Mouse (Mus musculus) embryonic facial prominence, embryonic 13.5 days (tissue): ENCODE results near the gene Sugp1. TPM values are rescaled to one million over a fixed set of nuclear protein-coding genes. Genes with fewer than 3 reads are reported as not detected.
A peak's percentile ranks its signal among the peaks of the same experiment; 100 is the strongest.
"Not testable (repeated sequence)": the region's sequence is repeated elsewhere in the genome, so short reads cannot be mapped to it uniquely, and the experiment has no call there.

ENCODE experiments used
- ATAC-seq: fragments of 200-750 bp; cut with Nextera tagmentation; 2 replicates; pipeline ENCODE4 v1.8.0; 2017; ENCODE audit warnings: low read depth; ENCODE audit not compliant: insufficient number of reproducible peaks, insufficient read depth, low FRiP score, low TSS enrichment
- H3K27ac ChIP-seq: fragments of 300-500 bp; sonication (generic); 2 replicates; pipeline ENCODE4 v1.5.1; 2015; ENCODE audit warnings: moderate library complexity, mild to moderate bottlenecking, inconsistent platforms
- H3K27me3 ChIP-seq: fragments of 300-500 bp; sonication (generic); 2 replicates; pipeline ENCODE4 v1.6.1; 2015; ENCODE audit warnings: mild to moderate bottlenecking, inconsistent platforms
- H3K36me3 ChIP-seq: fragments of 300-500 bp; sonication (generic); 2 replicates; pipeline ENCODE4 v1.6.1; 2015; ENCODE audit warnings: mild to moderate bottlenecking, inconsistent platforms
- H3K4me1 ChIP-seq: fragments of 300-500 bp; sonication (generic); 2 replicates; pipeline ENCODE4 v1.6.1; 2015; ENCODE audit warnings: inconsistent platforms
- H3K4me2 ChIP-seq: fragments of 300-500 bp; sonication (generic); 2 replicates; pipeline ENCODE4 v1.6.1; 2015; ENCODE audit warnings: moderate library complexity, mild to moderate bottlenecking, inconsistent platforms
- H3K4me3 ChIP-seq: fragments of 300-500 bp; sonication (generic); 2 replicates; pipeline ENCODE4 v1.5.1; 2015; ENCODE audit warnings: mild to moderate bottlenecking, inconsistent platforms
- H3K9ac ChIP-seq: fragments of 300-500 bp; sonication (generic); 2 replicates; pipeline ENCODE4 v1.6.1; 2015; ENCODE audit warnings: mild to moderate bottlenecking, inconsistent platforms
- H3K9me3 ChIP-seq: fragments of 300-500 bp; sonication (generic); 2 replicates; pipeline ENCODE4 v1.6.1; 2016; ENCODE audit warnings: inconsistent platforms
- WGBS: fragments of 180-500 bp; shearing (Covaris S2); methylation state at CpG from one replicate; pipeline ENCODE4 v1.1.7; 2015; ENCODE audit warnings: mixed read lengths; 5-methylcytosine and 5-hydroxymethylcytosine counted together
- polyA plus RNA-seq: library from polyadenylated mRNA; unstranded; fragments of >200 nt; fragmentation: Nextera tagmentation; extraction: Ambion mirVana; gene quantifications from 2 replicates; pipeline ENCODE4 v1.2.1, GENCODE M21; 2015

Sugp1 gene
- polyA plus RNA-seq, result 51.1 and 56.5 TPM in 2 replicates

DNA sequence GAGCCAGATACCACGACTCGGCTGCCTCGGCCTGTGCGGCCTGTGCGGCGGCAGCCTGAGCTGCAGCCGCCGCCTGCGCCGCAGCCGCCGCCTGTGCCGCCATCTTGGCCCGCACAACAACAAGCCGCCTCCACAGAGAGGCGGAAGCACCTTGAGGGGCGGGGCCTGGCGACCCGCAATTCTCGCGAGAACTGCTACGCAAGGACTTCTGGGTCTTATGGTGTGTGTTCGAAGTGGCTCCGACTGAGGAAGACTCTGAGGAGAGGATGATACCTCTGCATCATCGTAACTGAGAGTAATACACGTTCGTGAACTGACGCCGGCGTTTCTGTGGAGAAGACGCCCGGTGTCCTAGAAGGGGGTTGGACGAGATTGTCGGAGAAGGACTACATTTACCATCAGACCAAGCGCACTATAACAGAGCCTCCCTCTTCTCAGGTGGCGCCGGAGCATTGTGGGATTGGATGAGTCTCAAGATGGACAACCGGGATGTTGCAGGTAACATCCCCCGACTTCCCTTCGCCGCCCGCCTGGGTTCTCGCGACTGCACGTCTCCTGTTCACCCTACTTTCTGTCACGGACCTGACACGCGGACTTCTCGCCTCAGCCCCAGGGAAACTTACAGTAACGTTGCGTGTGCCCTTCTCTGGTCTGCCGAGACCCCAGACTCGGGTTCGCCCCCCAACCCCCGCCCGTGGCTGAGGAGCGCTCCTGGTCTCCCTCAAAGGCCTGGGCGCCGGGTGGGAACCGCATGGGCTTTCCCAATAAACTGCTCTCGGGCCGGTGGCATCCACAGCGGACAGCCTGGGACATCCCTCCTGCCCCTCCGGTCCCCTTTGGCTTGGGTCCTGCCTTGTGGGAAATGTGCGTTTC lies at the start of gene Sugp1, which contains the start of gene Mau2:
TSS of gene Sugp1 (plus strand) at position 231 of the 873 bp plus-strand sequence.
TSS of gene Mau2 (minus strand) at position 152 of the 873 bp plus-strand sequence.
- H3K36me3 ChIP-seq, result 0 out of 2 replicates have a peak, but pooled peaks cover 3% of the 10 kb centered on the region
- no peaks in the 10 kb centered on the region for H3K9me3 ChIP-seq
- peak within 1 kb of the TSS; percentile 98 for H3K9ac ChIP-seq
- peak within 1 kb of the TSS; percentile 97 for H3K4me2 ChIP-seq
- H3K27me3 ChIP-seq, result no peaks in the 10 kb centered on the region
- H3K4me1 ChIP-seq, result peaks cover 33% of the 10 kb centered on the region
- peak within 1 kb of the TSS; percentile 96 for H3K4me3 ChIP-seq
- under 1% methylated on average over 65 of the region's 65 CpGs for WGBS
- peak within 1 kb of the TSS; percentile 86 for H3K27ac ChIP-seq
- peak; percentile 92 for ATAC-seq

DNA sequence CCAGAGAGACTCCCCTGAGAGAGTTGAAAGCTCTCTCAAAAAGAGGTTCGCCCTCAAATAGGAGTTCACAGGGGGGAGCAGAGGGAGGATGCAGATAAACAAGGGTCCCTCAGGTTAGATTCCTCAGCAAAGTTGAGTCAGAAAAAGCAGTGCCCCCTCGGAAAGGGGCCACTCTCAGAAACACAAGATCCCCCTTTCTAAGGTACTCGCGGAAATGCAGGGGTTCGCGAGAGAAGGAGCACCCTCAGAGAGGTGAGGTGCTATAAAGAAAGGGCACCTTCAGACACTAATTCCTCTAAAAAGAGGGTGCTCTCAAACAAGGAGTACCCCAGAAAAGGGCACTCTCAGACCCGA lies 47.2 kb upstream of the Sugp1 start:
- no peak overlapping the region for H3K27ac ChIP-seq
- peak overlapping the region; percentile 84 for H3K4me2 ChIP-seq
- no peaks in the 10 kb centered on the region for H3K9me3 ChIP-seq
- H3K4me1 ChIP-seq, result peaks cover 10% of the 10 kb centered on the region
- peak overlapping the region; percentile 86 for H3K9ac ChIP-seq
- H3K36me3 ChIP-seq, result 0 out of 2 replicates have a peak, but pooled peaks cover 5% of the 10 kb centered on the region
- ATAC-seq, result no peak
- H3K4me3 ChIP-seq, result peak overlapping the region; percentile 97
- under 1% methylated on average over 7 of the region's 7 CpGs for WGBS
- H3K27me3 ChIP-seq, result no peaks in the 10 kb centered on the region

DNA sequence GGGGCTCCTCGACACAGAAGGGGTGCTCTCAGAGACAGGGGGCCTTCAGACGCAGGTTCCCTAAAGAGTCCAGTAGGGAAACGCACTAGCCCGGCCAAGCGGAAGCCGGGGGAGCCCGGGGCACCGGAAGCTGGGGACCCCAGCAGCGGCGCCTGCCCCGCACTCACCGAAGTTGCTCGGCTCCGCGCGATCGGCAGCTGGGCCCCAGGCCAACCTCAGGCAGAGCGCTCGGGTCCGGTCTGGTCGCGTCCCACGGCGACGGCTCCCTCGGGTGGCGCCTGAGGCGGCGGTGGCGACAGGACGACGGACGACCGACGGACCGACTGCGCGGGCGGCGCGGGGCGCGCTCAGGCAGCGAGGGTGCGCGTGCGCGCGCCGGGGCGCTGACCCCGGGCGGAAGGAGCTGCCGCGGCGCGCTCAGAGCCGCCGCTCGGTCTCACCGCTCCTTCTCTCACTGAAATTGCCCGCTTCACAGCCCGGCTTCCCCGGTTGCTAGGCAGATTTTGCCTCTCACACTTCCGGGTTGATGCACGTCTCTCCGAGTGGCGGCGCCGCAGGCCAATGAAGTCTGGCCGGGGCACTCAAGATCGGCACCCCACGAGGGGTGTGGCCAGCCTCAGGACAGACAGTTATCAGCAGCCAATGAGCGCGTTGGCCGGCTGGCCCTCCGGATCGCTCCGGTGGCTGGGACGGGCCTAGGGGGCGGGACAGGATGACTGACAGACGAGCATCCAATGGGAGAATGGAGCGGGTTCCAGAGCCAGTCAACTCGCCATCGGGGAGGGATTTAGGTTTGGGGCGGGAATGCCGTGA lies 46.6 kb upstream of the Sugp1 start, which contains the start of gene Gatad2a:
TSS of gene Gatad2a (minus strand) at position 609 of the 813 bp plus-strand sequence.
- H3K9me3 ChIP-seq, result no peaks in the 10 kb centered on the region
- H3K4me1 ChIP-seq, result peaks cover 10% of the 10 kb centered on the region
- under 1% methylated on average over 87 of the region's 87 CpGs for WGBS
- peak within 1 kb of the TSS; percentile 90 for H3K27ac ChIP-seq
- H3K4me2 ChIP-seq, result peak within 1 kb of the TSS; percentile 84
- H3K36me3 ChIP-seq, result 0 out of 2 replicates have a peak, but pooled peaks cover 5% of the 10 kb centered on the region
- peak; percentile 100 for ATAC-seq
- peak within 1 kb of the TSS; percentile 86 for H3K9ac ChIP-seq
- H3K4me3 ChIP-seq, result peak within 1 kb of the TSS; percentile 97
- H3K27me3 ChIP-seq, result no peaks in the 10 kb centered on the region

GRCm38 (mm10) chr8:69996589-69997285 lies 45.9 kb upstream of the Sugp1 start:
- H3K9ac ChIP-seq, result peak overlapping the region; percentile 86
- 0 out of 2 replicates have a peak, but pooled peaks cover 5% of the 10 kb centered on the region for H3K36me3 ChIP-seq
- peak overlapping the region; percentile 84 for H3K4me2 ChIP-seq
- peak overlapping the region; percentile 90 for H3K27ac ChIP-seq
- H3K9me3 ChIP-seq, result no peaks in the 10 kb centered on the region
- ATAC-seq, result no peak
- peaks cover 15% of the 10 kb centered on the region for H3K4me1 ChIP-seq
- no peaks in the 10 kb centered on the region for H3K27me3 ChIP-seq
- peak overlapping the region; percentile 97 for H3K4me3 ChIP-seq
- WGBS, result 2% methylated on average over 35 of the region's 35 CpGs

GRCm38 (mm10) chr8:69998706-69999105 lies 43.9 kb upstream of the Sugp1 start:
- Histone ChIP-seq H3K9me3 (no peaks in the 10 kb centered on the region), H3K27me3 (no peaks in the 10 kb centered on the region), H3K9ac (no peak overlapping the region), H3K36me3 (no peaks in the 10 kb centered on the region), H3K4me2 (no peak overlapping the region), H3K27ac (no peak overlapping the region), H3K4me1 (peaks cover 15% of the 10 kb centered on the region), H3K4me3 (no peak overlapping the region)
- ATAC-seq, result no peak
- 90% methylated on average over 3 of the region's 3 CpGs for WGBS

- Histone ChIP-seq H3K27ac (no peak overlapping the region), H3K4me3 (no peak overlapping the region), H3K4me1 (peaks cover 15% of the 10 kb centered on the region), H3K36me3 (no peaks in the 10 kb centered on the region), H3K9me3 (no peaks in the 10 kb centered on the region), H3K4me2 (no peak overlapping the region), H3K9ac (no peak overlapping the region), H3K27me3 (no peaks in the 10 kb centered on the region)
- WGBS, result 89% methylated on average over 4 of the region's 4 CpGs
- ATAC-seq, result no peak
Measured at GRCm38 (mm10) chr8:69999236-69999635, 43.4 kb upstream of the Sugp1 start.

DNA sequence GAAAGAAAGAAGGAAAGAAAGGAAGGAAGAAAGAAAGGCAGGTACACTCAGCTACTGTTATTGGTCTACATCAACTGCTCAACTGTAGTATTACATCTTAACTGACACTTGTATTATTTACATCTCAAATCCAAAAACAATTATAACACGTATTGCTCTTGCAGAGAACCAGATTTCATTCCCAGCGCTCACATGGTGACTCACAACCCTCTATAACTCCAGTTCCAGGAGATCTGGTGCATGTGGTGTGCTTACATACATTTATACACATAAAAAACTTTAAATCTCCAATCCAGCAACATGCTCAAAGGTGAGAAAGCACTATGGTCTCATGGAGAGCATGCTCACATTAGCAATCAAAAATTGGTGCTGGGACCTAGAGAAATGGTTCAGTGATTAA lies 42.4 kb upstream of the Sugp1 start:
- Histone ChIP-seq H3K27me3 (no peaks in the 10 kb centered on the region), H3K9me3 (no peaks in the 10 kb centered on the region), H3K4me1 (peaks cover 11% of the 10 kb centered on the region), H3K4me3 (no peak overlapping the region), H3K9ac (no peak overlapping the region), H3K4me2 (no peak overlapping the region), H3K27ac (no peak overlapping the region), H3K36me3 (no peaks in the 10 kb centered on the region)
- no peak for ATAC-seq
- WGBS, result 79% methylated on average over 2 of the region's 2 CpGs

GRCm38 (mm10) chr8:70001176-70001891 lies 41.3 kb upstream of the Sugp1 start:
- H3K27ac ChIP-seq, result peak overlapping the region; percentile 77
- H3K4me3 ChIP-seq, result peak overlapping the region; percentile 23
- H3K27me3 ChIP-seq, result no peaks in the 10 kb centered on the region
- H3K9me3 ChIP-seq, result no peaks in the 10 kb centered on the region
- H3K9ac ChIP-seq, result peak overlapping the region; percentile 56
- ATAC-seq, result 0 out of 2 replicates have a peak, but pooled peaks have one; percentile 7
- H3K36me3 ChIP-seq, result no peaks in the 10 kb centered on the region
- peaks cover 9% of the 10 kb centered on the region; the same call in 1 of the 2 replicates for H3K4me1 ChIP-seq
- H3K4me2 ChIP-seq, result peak overlapping the region; percentile 48
- WGBS, result 2% methylated on average over 16 of the region's 16 CpGs

DNA sequence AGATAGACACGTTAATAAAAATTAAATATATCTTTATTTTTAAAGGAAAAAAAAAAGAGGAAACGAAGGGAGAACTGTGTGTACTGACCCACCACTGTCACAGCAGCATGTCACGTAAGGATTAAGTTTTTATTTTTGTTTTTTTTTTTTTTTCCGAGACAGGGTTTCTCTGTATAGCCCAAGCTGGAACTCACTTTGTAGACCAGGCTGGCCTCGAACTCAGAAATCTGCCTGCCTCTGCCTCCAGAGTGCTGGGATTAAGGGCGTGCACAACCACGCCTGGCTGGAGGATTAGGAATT lies 40.8 kb upstream of the Sugp1 start:
- not testable (repeated sequence) for ATAC-seq, H3K27me3 ChIP-seq, H3K27ac ChIP-seq, H3K9me3 ChIP-seq, H3K36me3 ChIP-seq, H3K4me1 ChIP-seq
- Histone ChIP-seq H3K9ac (peak overlapping the region; percentile 56), H3K4me2 (peak overlapping the region; percentile 48), H3K4me3 (0 out of 2 replicates have a peak overlapping the region, but pooled peaks have one; percentile 23)
- WGBS, result 39% methylated on average over 7 of the region's 7 CpGs

GRCm38 (mm10) chr8:70003204-70003657 lies 39.4 kb upstream of the Sugp1 start:
- H3K27me3 ChIP-seq, result no peaks in the 10 kb centered on the region
- no peaks in the 10 kb centered on the region for H3K36me3 ChIP-seq
- H3K4me2 ChIP-seq, result no peak overlapping the region
- H3K4me3 ChIP-seq, result no peak overlapping the region
- H3K9ac ChIP-seq, result no peak overlapping the region
- H3K9me3 ChIP-seq, result no peaks in the 10 kb centered on the region
- 0 out of 2 replicates have a peak, but pooled peaks cover 5% of the 10 kb centered on the region for H3K4me1 ChIP-seq
- 57% methylated on average over 4 of the region's 4 CpGs for WGBS
- H3K27ac ChIP-seq, result no peak overlapping the region
- ATAC-seq, result no peak
